In genomic region chr7:49754767-49755166, GRCm38 (mm10) we compare ENCODE assay signal across 8 mouse cellular contexts. TPM values are rescaled to one million over a fixed set of nuclear protein-coding genes. Genes with fewer than 3 reads are reported as not detected.
DNase-seq lines count a peak whose midpoint lies in the region.

No protein-coding gene starts in this region.

- peaks cover 18% of the 10 kb centered on the region; the same call in 1 of the 2 replicates for H3K4me1 ChIP-seq in heart, embryonic 10.5 days

- 4% methylated on average over 9 of the region's 9 CpGs for WGBS in heart, embryonic 10.5 days

- H3K9me3 ChIP-seq in heart, embryonic 10.5 days: no peaks in the 10 kb centered on the region

- no peak overlapping the region for H3K4me3 ChIP-seq in heart, embryonic 10.5 days

- H3K27ac ChIP-seq in heart, embryonic 10.5 days: no peak overlapping the region

- H3K36me3 ChIP-seq in heart, embryonic 10.5 days: no peaks in the 10 kb centered on the region

- DNase-seq in heart, adult 11 months: peak; percentile 88
- no peak for DNase-seq in heart, embryonic 10.5 days (ENCODE audit: low spot score)
- DNase-seq in 416B (ENCODE audit: low read depth): peak; percentile 61
- peak; percentile 58 for DNase-seq in adrenal gland, adult 2 months
- DNase-seq in embryo, embryonic 9.5 days (ENCODE audit: extremely low spot score): peak; percentile 57
- DNase-seq in kidney, adult 8-10 months: peak; percentile 30 to 60
- DNase-seq in lung, postnatal 25 days (ENCODE audit: low spot score): peak; percentile 60
- peak; percentile 37 to 44 for DNase-seq in spleen, postnatal 36 days (ENCODE audit: low spot score in 2 of 2)

- peaks cover 47% of the 10 kb centered on the region for H3K27me3 ChIP-seq in heart, embryonic 10.5 days (ENCODE audit: insufficient read depth, poor library complexity, severe bottlenecking)

RNA-seq across cellular contexts. Expression of gene Htatip2, which starts 4.1 kb away (rescaled TPM):
- polyA plus RNA-seq in heart, embryonic 10.5 days (2016; fragmentation: Nextera tagmentation; extraction: Ambion mirVana): 13.8 and 17.9 TPM in 2 replicates
- total RNA-seq in adrenal gland, adult 2 months (2021): 10 to 100 TPM; 29.8 to 40.7 TPM
- polyA plus RNA-seq in adrenal gland, adult 2 months (2012; rRNA removed): 9.0 and 11.3 TPM in 2 replicates

RNA-seq across cellular contexts. Expression of gene Prmt3, which starts 23.4 kb away (rescaled TPM):
- 65.2 and 69.7 TPM in 2 replicates for polyA plus RNA-seq in heart, embryonic 10.5 days (2016; fragmentation: Nextera tagmentation; extraction: Ambion mirVana)
- total RNA-seq in adrenal gland, adult 2 months (2021): 10 to 100 TPM; 27.3 to 40.1 TPM
- polyA plus RNA-seq in adrenal gland, adult 2 months (2012; rRNA removed): 47.9 and 77.0 TPM in 2 replicates
